Mouse (Mus musculus): ENCODE measurements at regions not wholly inside any gene's neighbourhood (a gene's known extent, or its start where the extent isn't known, plus 50 kb on each side); places are given as distances from the start of the nearest gene placed in this dataset.

- TF ChIP-seq CTCF (IDR thresholded peaks at IDR 0.05) (peak; percentile 87), EP300 (IDR thresholded peaks at IDR 0.05) (no peak)
Measured at GRCm38 (mm10) chr3:80079801-80080418, 195.6 kb downstream of the Fam198b start.

Data from lung, postnatal 0 days (tissue).